8 mouse cellular contexts compared by ENCODE assay signal in the genomic region with DNA sequence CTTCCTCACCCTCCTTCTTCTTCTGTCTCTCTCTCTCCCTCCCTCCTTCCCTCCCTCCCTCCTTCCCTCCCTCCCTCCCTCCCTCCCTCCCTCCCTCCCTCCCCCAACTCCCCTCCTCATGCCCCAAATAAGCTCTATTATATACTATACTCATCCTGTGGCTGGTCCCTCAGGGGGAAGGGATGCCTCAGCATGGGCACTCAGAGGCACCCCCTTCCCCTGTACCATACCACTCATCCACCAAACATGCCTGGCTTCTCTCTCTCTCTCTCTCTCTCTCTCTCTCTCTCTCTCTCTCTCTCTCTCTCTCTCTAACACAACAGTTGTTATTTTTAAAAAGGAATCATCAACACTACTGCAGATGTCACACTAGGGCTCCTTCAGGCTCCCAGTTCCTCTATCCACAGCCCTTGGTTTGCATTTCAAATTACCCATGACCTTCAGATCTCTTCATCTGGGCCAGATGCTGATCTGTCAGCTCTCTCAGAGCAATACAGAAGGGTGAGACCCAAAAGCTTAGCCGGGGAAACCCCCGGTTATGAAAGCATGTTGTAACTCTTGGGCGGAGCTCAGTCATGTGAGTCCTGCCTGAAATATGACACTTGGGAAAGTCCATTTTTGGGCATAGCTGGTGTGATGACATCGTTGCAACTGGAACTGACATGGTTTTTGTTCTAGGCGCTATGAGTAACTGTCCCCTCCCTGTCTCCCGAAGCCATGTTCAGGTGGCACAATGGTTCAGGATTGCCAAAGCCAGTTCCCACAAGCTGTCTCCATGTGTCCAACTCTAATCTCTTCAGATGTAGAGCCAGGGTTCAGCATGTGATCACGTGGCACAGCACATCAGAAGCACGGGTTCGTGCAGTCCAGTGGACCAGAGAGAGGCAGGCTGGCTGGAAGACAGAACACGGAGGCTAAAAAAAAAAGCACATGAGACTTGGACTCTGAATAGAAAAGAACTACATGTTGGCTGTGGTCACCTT. TPM values are rescaled to one million over a fixed set of nuclear protein-coding genes. Genes with fewer than 3 reads are reported as not detected.
A peak's percentile ranks its signal among the peaks of the same experiment; 100 is the strongest.
DNase-seq lines count a peak whose midpoint lies in the region; ATAC-seq and TF ChIP-seq lines count a peak whose summit lies in the region.

No protein-coding gene starts in this region.

- no peak for TF ChIP-seq CTCF in C2C12 (IDR thresholded peaks at IDR 0.05; ENCODE audit: control insufficient read depth, insufficient read depth, insufficient read length)
- no peak for TF ChIP-seq CTCF in left cerebral cortex, adult 2 months (IDR thresholded peaks at IDR 0.05)
- TF ChIP-seq CTCF in midbrain, postnatal 0 days (IDR thresholded peaks at IDR 0.05) = no peak

- no peak overlapping the region for H3K4me3 ChIP-seq in C2C12 (ENCODE audit: insufficient read depth, poor library complexity, severe bottlenecking)
- H3K4me3 ChIP-seq in kidney, embryonic 15.5 days (replicated peaks) = no peak overlapping the region
- no peak overlapping the region for H3K4me3 ChIP-seq in left cerebral cortex, adult 2 months
- H3K4me3 ChIP-seq in midbrain, postnatal 0 days (ENCODE audit: low read depth, low read length) = no peak overlapping the region

- no peak overlapping the region for H3K9ac ChIP-seq in kidney, embryonic 15.5 days
- H3K9ac ChIP-seq in midbrain, postnatal 0 days (replicated peaks; ENCODE audit: low read length, poor library complexity, severe bottlenecking) = no peak overlapping the region

- H3K36me3 ChIP-seq in C2C12 (ENCODE audit: control insufficient read depth, insufficient read depth) = no peaks in the 10 kb centered on the region
- no peaks in the 10 kb centered on the region for H3K36me3 ChIP-seq in kidney, embryonic 15.5 days
- no peaks in the 10 kb centered on the region for H3K36me3 ChIP-seq in midbrain, postnatal 0 days (ENCODE audit: insufficient read depth, low read length)

- peaks cover 8% of the 10 kb centered on the region for H3K4me1 ChIP-seq in kidney, embryonic 15.5 days
- no peaks in the 10 kb centered on the region for H3K4me1 ChIP-seq in midbrain, postnatal 0 days (ENCODE audit: insufficient read depth, low read length)

- no peaks in the 10 kb centered on the region for H3K79me2 ChIP-seq in C2C12 (ENCODE audit: control insufficient read depth, insufficient read depth)

- H3K9me3 ChIP-seq in kidney, embryonic 15.5 days (replicated peaks) = no peaks in the 10 kb centered on the region
- no peaks in the 10 kb centered on the region; the same call in 1 of the 2 replicates for H3K9me3 ChIP-seq in midbrain, postnatal 0 days (ENCODE audit: low read length)

- 55% methylated on average over 10 of the region's 10 CpGs for WGBS in kidney, embryonic 15.5 days
- WGBS in midbrain, postnatal 0 days = 70% methylated on average over 10 of the region's 10 CpGs

- no peaks in the 10 kb centered on the region for H3K79me3 ChIP-seq in C2C12 (ENCODE audit: low read depth)

- no peaks in the 10 kb centered on the region for H3K27me3 ChIP-seq in C2C12 (ENCODE audit: control insufficient read depth, insufficient read depth, insufficient read length)
- no peaks in the 10 kb centered on the region for H3K27me3 ChIP-seq in kidney, embryonic 15.5 days
- no peaks in the 10 kb centered on the region for H3K27me3 ChIP-seq in midbrain, postnatal 0 days (ENCODE audit: insufficient read depth, low read length)

- no peak overlapping the region for H3K4me2 ChIP-seq in kidney, embryonic 15.5 days
- H3K4me2 ChIP-seq in midbrain, postnatal 0 days (ENCODE audit: low read depth, low read length, poor library complexity, severe bottlenecking) = no peak overlapping the region

- DNase-seq in 3134 (ENCODE audit: extremely low read depth, insufficient read length, low spot score) = peak; percentile 61
- DNase-seq in embryo, embryonic 11 days = peak; percentile 54
- peak; percentile 92 to 94 for DNase-seq in monocyte, adult 2 months (ENCODE audit: low read depth in 1 of 2, low spot score in 2 of 2)
- DNase-seq in left cerebral cortex, adult 2 months (ENCODE audit: extremely low spot score in 1 of 2, low spot score in 2 of 2) = no peak
- DNase-seq in cerebellum, adult 8-10 months = no peak
- DNase-seq in midbrain, postnatal 0 days (ENCODE audit: low spot score) = no peak

- H3K27ac ChIP-seq in kidney, embryonic 15.5 days = no peak overlapping the region
- no peak overlapping the region for H3K27ac ChIP-seq in left cerebral cortex, adult 2 months
- no peak overlapping the region for H3K27ac ChIP-seq in midbrain, postnatal 0 days (ENCODE audit: low read depth, low read length)

- intact Hi-C loops in left cerebral cortex, adult 2 months (cut with DNase I) = no loop called here

- peak; percentile 40 for ATAC-seq in kidney, embryonic 15.5 days (replicated peaks; ENCODE audit: low FRiP score)
- no peak for ATAC-seq in midbrain, postnatal 0 days (ENCODE audit: low FRiP score)

- H3ac ChIP-seq in C2C12 (ENCODE audit: control insufficient read depth, insufficient read length, low read depth) = peak overlapping the region; percentile 37

TF ChIP-seq in C2C12, 6 proteins besides CTCF, POLR2A, EP300 and RAD21:
- no peak for TF ChIP-seq MYOD1 (IDR thresholded peaks at IDR 0.05; ENCODE audit: control insufficient read depth, insufficient read length, low read depth)
- peak; percentile 1 for TF ChIP-seq FOSL1 (IDR thresholded peaks at IDR 0.05; ENCODE audit: insufficient read depth, low read length, poor library complexity, severe bottlenecking)
- TF ChIP-seq MAX (IDR thresholded peaks at IDR 0.05) = no peak
- TF ChIP-seq MYOG (IDR thresholded peaks at IDR 0.05; ENCODE audit: control insufficient read depth, extremely low read depth, insufficient read length) = no peak
- TF ChIP-seq CEBPB (IDR thresholded peaks at IDR 0.05; ENCODE audit: low read depth) = peak; percentile 86
- peak; percentile 75 for TF ChIP-seq USF1 (IDR thresholded peaks at IDR 0.05; ENCODE audit: low read depth)

RNA-seq across cellular contexts. Expression of a gene that starts 26.9 kb away (rescaled TPM):
- 60.6 TPM for polyA plus RNA-seq in C2C12 (2012; fragmentation: generic; extraction: Trizol)
- polyA plus RNA-seq in kidney, embryonic 15.5 days (2015; fragmentation: Nextera tagmentation; extraction: Ambion mirVana) = 62.1 and 63.1 TPM in 2 replicates
- 10 to 100 TPM; 83.2 to 85.1 TPM for total RNA-seq in left cerebral cortex, adult 2 months (2021)
- total RNA-seq in midbrain, postnatal 0 days (2014; rRNA removed) = 19.0 and 21.9 TPM in 2 replicates
- 15.9 and 16.5 TPM in 2 replicates for polyA plus RNA-seq in midbrain, postnatal 0 days (2015; fragmentation: Nextera tagmentation; extraction: Ambion mirVana)

Comparison
In these comparisons a context has a peak if more than half of its experiments do, and no peak if none do; other contexts are left out.
1. DNase-seq: peak in 3134 (single experiment), embryo, embryonic 11 days (single experiment) and monocyte, adult 2 months (2 of 2); none in left cerebral cortex, adult 2 months (0 of 2), cerebellum, adult 8-10 months (single experiment) and midbrain, postnatal 0 days (single experiment).